Mouse (Mus musculus) erythroblast, embryonic 14.5 days (primary cell): ENCODE measurements around the gene AC134908.4.

ENCODE experiments used
- GATA1 ChIP-seq: IDR thresholded peaks from 2 replicates; pipeline ENCODE4 v1.6.1; 2012; ENCODE audit warnings: low read length, inconsistent platforms, mixed read lengths
- TAL1 ChIP-seq: IDR thresholded peaks from 3 replicates; pipeline ENCODE4 v1.6.1; 2012; ENCODE audit warnings: low read length, inconsistent platforms, mixed read lengths

DNA sequence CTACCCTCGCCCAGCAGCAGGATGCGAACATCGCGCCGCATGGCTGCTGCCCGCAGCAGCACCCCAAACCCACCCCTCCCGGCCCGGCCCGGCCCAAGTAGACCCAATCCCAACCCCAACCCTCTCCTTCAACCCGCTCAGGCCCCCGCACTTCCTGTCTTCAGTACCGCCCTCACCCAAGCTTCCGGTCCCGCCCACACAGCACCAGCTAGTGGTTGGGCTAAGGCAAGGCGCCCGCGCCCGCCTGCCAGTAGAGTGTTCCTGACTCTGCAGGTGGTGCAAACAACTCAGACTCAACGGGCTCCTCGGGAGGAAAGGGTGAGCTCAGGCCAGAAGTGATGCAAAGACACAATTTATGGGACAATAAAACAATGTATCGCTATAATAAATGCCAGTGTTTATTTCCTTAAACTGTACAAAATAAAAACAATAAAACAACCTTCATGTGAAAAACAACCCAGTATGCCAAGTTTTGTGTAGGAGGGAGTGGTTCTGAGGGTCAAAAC, 49.0 kb upstream of the AC134908.4 start, which contains the start of gene Rhot2:
- no peak for TF ChIP-seq TAL1
- TF ChIP-seq GATA1 = no peak
